Mouse (Mus musculus): ENCODE measurements around the gene Was.
"Not testable (repeated sequence)": the region's sequence is repeated elsewhere in the genome, so short reads cannot be mapped to it uniquely, and the experiment has no call there.

Was gene

GRCm38 (mm10) chrX:8090346-8090953, at the start of gene Was:
Gene Was, minus strand, starts transcription at chrX:8090498.
- no peak for DNase-seq (ENCODE audit: low spot score)

- no peak for DNase-seq (ENCODE audit: low spot score)
Measured at GRCm38 (mm10) chrX:8139480-8139879, 49.2 kb upstream of the Was start.

- DNase-seq (ENCODE audit: low spot score), result no peak
Measured at GRCm38 (mm10) chrX:8135886-8136285, 45.6 kb upstream of the Was start.

GRCm38 (mm10) chrX:8132017-8132976, 42.0 kb upstream of the Was start, which contains the start of gene Wdr13:
Gene Wdr13, minus strand, starts transcription at chrX:8132892.
- peak; percentile 65 for DNase-seq (ENCODE audit: low spot score)

- no peak for DNase-seq (ENCODE audit: low spot score)
Measured at GRCm38 (mm10) chrX:8131393-8131792, 41.1 kb upstream of the Was start.

- DNase-seq (ENCODE audit: low spot score), result no peak
Measured at GRCm38 (mm10) chrX:8125235-8125634, 34.9 kb upstream of the Was start.

GRCm38 (mm10) chrX:8123821-8124470, 33.6 kb upstream of the Was start:
- no peak for DNase-seq (ENCODE audit: low spot score)

- no peak for DNase-seq (ENCODE audit: low spot score)
Measured at GRCm38 (mm10) chrX:8117264-8117663, 27.0 kb upstream of the Was start.

GRCm38 (mm10) chrX:8115275-8115674, 25.0 kb upstream of the Was start:
- no peak for DNase-seq (ENCODE audit: low spot score)

- DNase-seq (ENCODE audit: low spot score), result no peak
Measured at GRCm38 (mm10) chrX:8105019-8105418, 14.7 kb upstream of the Was start.

- DNase-seq (ENCODE audit: low spot score), result no peak
Measured at GRCm38 (mm10) chrX:8102213-8102668, 11.9 kb upstream of the Was start.

- DNase-seq (ENCODE audit: low spot score), result peak; percentile 16
Measured at GRCm38 (mm10) chrX:8101017-8101416, 10.7 kb upstream of the Was start.

GRCm38 (mm10) chrX:8099435-8099834, 9.1 kb upstream of the Was start:
- DNase-seq (ENCODE audit: low spot score), result no peak

GRCm38 (mm10) chrX:8096787-8097242, 6.5 kb upstream of the Was start:
- DNase-seq (ENCODE audit: low spot score), result peak; percentile 89

- DNase-seq (ENCODE audit: low spot score), result peak; percentile 80
Measured at GRCm38 (mm10) chrX:8096068-8096786, 5.9 kb upstream of the Was start.

GRCm38 (mm10) chrX:8095546-8095945, 5.2 kb upstream of the Was start:
- no peak for DNase-seq (ENCODE audit: low spot score)

GRCm38 (mm10) chrX:8090954-8091347, 653 bp upstream of the Was start:
- DNase-seq (ENCODE audit: low spot score), result not testable (repeated sequence)

- DNase-seq (ENCODE audit: low spot score), result no peak
Measured at GRCm38 (mm10) chrX:8089746-8090145, 552 bp downstream of the Was start.

- no peak for DNase-seq (ENCODE audit: low spot score)
Measured at GRCm38 (mm10) chrX:8085611-8086010, 4.7 kb downstream of the Was start.

GRCm38 (mm10) chrX:8084771-8085259, 5.5 kb downstream of the Was start:
- DNase-seq (ENCODE audit: low spot score), result no peak

- DNase-seq (ENCODE audit: low spot score), result no peak
Measured at GRCm38 (mm10) chrX:8075104-8075503, 15.2 kb downstream of the Was start.
